Mouse (Mus musculus): ENCODE data around the gene Ciita. TPM values are rescaled to one million over a fixed set of nuclear protein-coding genes. Genes with fewer than 3 reads are reported as not detected.

Ciita gene
- polyA plus RNA-seq, 1 experiment from 2014 or later: 0.59 TPM

DNA sequence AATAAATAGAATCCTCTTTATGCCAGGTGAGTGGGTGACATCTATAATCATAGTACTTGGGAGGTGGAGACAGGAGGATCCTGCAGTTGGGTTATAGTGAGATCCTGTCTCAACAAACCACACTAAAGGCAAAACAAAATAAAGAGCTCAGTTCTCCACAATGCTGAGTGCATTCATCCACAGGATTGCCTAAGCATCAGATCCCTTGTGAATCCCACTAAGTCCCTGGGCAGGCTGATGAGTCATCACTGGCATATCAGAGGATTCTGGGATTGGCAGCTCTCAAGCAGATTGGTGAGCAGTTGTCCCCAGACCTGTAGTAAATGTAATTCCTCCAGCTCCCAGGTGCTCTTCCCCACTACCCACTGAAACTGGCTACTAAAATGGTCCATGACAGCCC is 36.1 kb upstream of the Ciita start:
- no peak for ATAC-seq (ENCODE audit: insufficient number of reproducible peaks, insufficient read depth, low FRiP score, low read depth)
- Histone ChIP-seq H3K27me3 (ENCODE audit: control insufficient read depth, insufficient read depth, low read length) (no peaks in the 10 kb centered on the region), H3K4me1 (ENCODE audit: control insufficient read depth in 2 of 2, insufficient read depth in 2 of 2, low read length in 2 of 2) (peaks cover 2 to 7% of the 10 kb centered on the region in 2 experiments; a peak in 1 of 4 replicates), H3K4me3 (ENCODE audit: control insufficient read depth in 1 of 2, insufficient read depth in 1 of 2, low read depth in 1 of 2, low read length in 2 of 2) (no peak overlapping the region), H3K27ac (replicated peaks in 1 of 2; ENCODE audit: control insufficient read depth in 1 of 2, insufficient read depth in 1 of 2, low read depth in 2 of 2, low read length in 2 of 2) (no peak overlapping the region), H3K4me2 (ENCODE audit: low read length) (no peak overlapping the region), H3K36me3 (ENCODE audit: control insufficient read depth, insufficient read depth, low read length) (no peaks in the 10 kb centered on the region), H3K9ac (ENCODE audit: low read length) (no peak overlapping the region), H3K9me3 (ENCODE audit: control insufficient read depth, low read length) (no peaks in the 10 kb centered on the region)

DNA sequence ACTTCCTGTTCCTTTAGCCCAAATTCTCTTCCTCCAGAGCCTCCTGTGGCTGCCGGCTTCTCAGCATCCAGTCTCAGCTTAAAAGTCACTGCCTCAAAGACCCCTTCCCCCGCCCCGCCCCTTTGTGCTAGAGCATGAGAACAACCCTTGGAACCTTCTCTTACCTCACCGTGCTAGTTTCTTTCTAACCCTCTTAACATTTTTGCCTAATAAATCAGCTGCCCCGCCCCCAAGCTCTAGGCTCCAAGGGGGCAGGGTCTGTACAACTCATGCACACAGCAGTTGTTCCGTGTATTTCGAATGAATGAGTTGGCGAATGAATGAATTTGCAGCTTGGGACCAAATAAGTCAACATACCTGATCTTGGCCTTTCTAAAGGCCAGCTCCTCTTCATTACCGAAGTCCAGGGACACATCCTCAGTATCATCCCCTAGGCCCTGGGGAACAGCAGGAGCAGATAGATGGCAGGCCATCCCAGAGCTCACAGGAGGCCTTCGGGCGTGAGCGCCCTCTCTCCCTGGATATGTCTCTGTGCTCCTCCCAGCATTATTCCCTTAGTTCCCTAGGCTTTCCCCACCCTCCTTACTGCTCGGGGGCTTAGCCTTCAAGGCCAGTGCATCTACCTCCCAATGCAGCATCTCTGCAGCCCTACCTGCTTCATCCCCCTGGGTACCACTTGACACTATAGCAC is 33.1 kb upstream of the Ciita start:
- no peak overlapping the region for H3K27ac ChIP-seq (replicated peaks in 1 of 2; ENCODE audit: control insufficient read depth in 1 of 2, insufficient read depth in 1 of 2, low read depth in 2 of 2, low read length in 2 of 2)
- H3K9ac ChIP-seq (ENCODE audit: low read length): peak overlapping the region; percentile 50; the same call in 1 of the 2 replicates
- peak overlapping the region; percentile 64 for H3K4me2 ChIP-seq (ENCODE audit: low read length)
- ATAC-seq (ENCODE audit: insufficient number of reproducible peaks, insufficient read depth, low FRiP score, low read depth): no peak
- WGBS: 35% methylated on average over 13 of the region's 13 CpGs
- H3K4me1 ChIP-seq (ENCODE audit: control insufficient read depth in 2 of 2, insufficient read depth in 2 of 2, low read length in 2 of 2): peaks cover 4 to 11% of the 10 kb centered on the region in 2 experiments; a peak in 3 of 4 replicates
- H3K36me3 ChIP-seq (ENCODE audit: control insufficient read depth, insufficient read depth, low read length): no peaks in the 10 kb centered on the region
- peak overlapping the region; percentile 33 to 49 for H3K4me3 ChIP-seq (ENCODE audit: control insufficient read depth in 1 of 2, insufficient read depth in 1 of 2, low read depth in 1 of 2, low read length in 2 of 2)
- no peaks in the 10 kb centered on the region for H3K9me3 ChIP-seq (ENCODE audit: control insufficient read depth, low read length)
- H3K27me3 ChIP-seq (ENCODE audit: control insufficient read depth, insufficient read depth, low read length): no peaks in the 10 kb centered on the region

- peak within 1 kb of the TSS; percentile 33 to 49 for H3K4me3 ChIP-seq (ENCODE audit: control insufficient read depth in 1 of 2, insufficient read depth in 1 of 2, low read depth in 1 of 2, low read length in 2 of 2)
- peaks cover 7 to 16% of the 10 kb centered on the region in 2 experiments for H3K4me1 ChIP-seq (ENCODE audit: control insufficient read depth in 2 of 2, insufficient read depth in 2 of 2, low read length in 2 of 2)
- H3K4me2 ChIP-seq (ENCODE audit: low read length): peak within 1 kb of the TSS; percentile 64
- 9% methylated on average over 12 of the region's 12 CpGs for WGBS
- H3K9ac ChIP-seq (ENCODE audit: low read length): peak within 1 kb of the TSS; percentile 50
- H3K27me3 ChIP-seq (ENCODE audit: control insufficient read depth, insufficient read depth, low read length): no peaks in the 10 kb centered on the region
- H3K27ac ChIP-seq (replicated peaks in 1 of 2; ENCODE audit: control insufficient read depth in 1 of 2, insufficient read depth in 1 of 2, low read depth in 2 of 2, low read length in 2 of 2): no peak within 1 kb of the TSS
- H3K9me3 ChIP-seq (ENCODE audit: control insufficient read depth, low read length): no peaks in the 10 kb centered on the region
- ATAC-seq (ENCODE audit: insufficient number of reproducible peaks, insufficient read depth, low FRiP score, low read depth): peak; percentile 76; the same call in 1 of the 2 replicates
- H3K36me3 ChIP-seq (ENCODE audit: control insufficient read depth, insufficient read depth, low read length): no peaks in the 10 kb centered on the region
These were observed 32.6 kb upstream of the Ciita start, which contains the start of gene Tvp23a for GRCm38 (mm10) chr16:10447264-10447594. TSS of gene Tvp23a (minus strand) at chr16:10447362.

GRCm38 (mm10) chr16:10447781-10448180 is 32.1 kb upstream of the Ciita start:
- Histone ChIP-seq H3K9ac (ENCODE audit: low read length) (peak overlapping the region; percentile 50; the same call in 1 of the 2 replicates), H3K36me3 (ENCODE audit: control insufficient read depth, insufficient read depth, low read length) (no peaks in the 10 kb centered on the region), H3K4me3 (ENCODE audit: control insufficient read depth in 1 of 2, insufficient read depth in 1 of 2, low read depth in 1 of 2, low read length in 2 of 2) (peak overlapping the region in 1 of 2 experiments; percentile 33; a peak in 2 of 4 replicates), H3K9me3 (ENCODE audit: control insufficient read depth, low read length) (no peaks in the 10 kb centered on the region), H3K27ac (replicated peaks in 1 of 2; ENCODE audit: control insufficient read depth in 1 of 2, insufficient read depth in 1 of 2, low read depth in 2 of 2, low read length in 2 of 2) (no peak overlapping the region), H3K4me2 (ENCODE audit: low read length) (peak overlapping the region; percentile 64), H3K4me1 (ENCODE audit: control insufficient read depth in 2 of 2, insufficient read depth in 2 of 2, low read length in 2 of 2) (peaks cover 12 to 21% of the 10 kb centered on the region in 2 experiments), H3K27me3 (ENCODE audit: control insufficient read depth, insufficient read depth, low read length) (no peaks in the 10 kb centered on the region)
- WGBS: 65% methylated on average over 2 of the region's 2 CpGs
- no peak for ATAC-seq (ENCODE audit: insufficient number of reproducible peaks, insufficient read depth, low FRiP score, low read depth)

DNA sequence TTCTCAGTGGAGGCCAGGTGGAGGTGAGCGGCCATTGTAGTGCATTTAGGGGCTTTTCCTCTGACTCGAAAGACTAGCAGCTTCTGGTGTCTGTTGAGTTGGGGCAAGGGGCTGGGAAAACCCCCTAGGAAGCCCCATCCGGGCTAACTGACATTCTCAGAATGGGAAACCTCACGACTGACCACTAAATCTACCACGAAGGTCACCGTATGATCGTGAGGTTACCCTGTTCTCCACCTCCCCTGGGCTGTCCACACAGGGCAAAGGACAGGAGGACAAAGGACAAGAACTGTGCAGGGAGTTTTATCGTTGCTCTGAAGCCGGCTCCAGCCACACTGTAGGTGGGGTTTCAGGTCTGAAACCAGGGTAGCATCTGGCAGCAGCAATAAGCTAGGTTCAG is 30.9 kb upstream of the Ciita start:
- 86% methylated on average over 9 of the region's 9 CpGs for WGBS
- no peak for ATAC-seq (ENCODE audit: insufficient number of reproducible peaks, insufficient read depth, low FRiP score, low read depth)
- no peak overlapping the region for H3K4me2 ChIP-seq (ENCODE audit: low read length)

GRCm38 (mm10) chr16:10451906-10452305 is 28.0 kb upstream of the Ciita start:
- Histone ChIP-seq H3K9me3 (ENCODE audit: control insufficient read depth, low read length) (no peaks in the 10 kb centered on the region), H3K9ac (ENCODE audit: low read length) (no peak overlapping the region), H3K27me3 (ENCODE audit: control insufficient read depth, insufficient read depth, low read length) (no peaks in the 10 kb centered on the region), H3K36me3 (ENCODE audit: control insufficient read depth, insufficient read depth, low read length) (no peaks in the 10 kb centered on the region), H3K4me2 (ENCODE audit: low read length) (no peak overlapping the region), H3K4me1 (ENCODE audit: control insufficient read depth in 2 of 2, insufficient read depth in 2 of 2, low read length in 2 of 2) (peaks cover 16 to 26% of the 10 kb centered on the region in 2 experiments), H3K4me3 (ENCODE audit: control insufficient read depth in 1 of 2, insufficient read depth in 1 of 2, low read depth in 1 of 2, low read length in 2 of 2) (no peak overlapping the region), H3K27ac (replicated peaks in 1 of 2; ENCODE audit: control insufficient read depth in 1 of 2, insufficient read depth in 1 of 2, low read depth in 2 of 2, low read length in 2 of 2) (peak overlapping the region; percentile 0 to 56; a peak in 3 of 4 replicates)
- 77% methylated on average over 2 of the region's 2 CpGs for WGBS
- no peak for ATAC-seq (ENCODE audit: insufficient number of reproducible peaks, insufficient read depth, low FRiP score, low read depth)

More for the DNA sequence above, 30.9 kb upstream of the Ciita start:
- Histone ChIP-seq H3K4me1 (ENCODE audit: control insufficient read depth in 2 of 2, insufficient read depth in 2 of 2, low read length in 2 of 2) (peaks cover 16 to 27% of the 10 kb centered on the region in 2 experiments), H3K9ac (ENCODE audit: low read length) (no peak overlapping the region), H3K27me3 (ENCODE audit: control insufficient read depth, insufficient read depth, low read length) (no peaks in the 10 kb centered on the region), H3K27ac (replicated peaks in 1 of 2; ENCODE audit: control insufficient read depth in 1 of 2, insufficient read depth in 1 of 2, low read depth in 2 of 2, low read length in 2 of 2) (no peak overlapping the region), H3K36me3 (ENCODE audit: control insufficient read depth, insufficient read depth, low read length) (no peaks in the 10 kb centered on the region), H3K9me3 (ENCODE audit: control insufficient read depth, low read length) (no peaks in the 10 kb centered on the region), H3K4me3 (ENCODE audit: control insufficient read depth in 1 of 2, insufficient read depth in 1 of 2, low read depth in 1 of 2, low read length in 2 of 2) (no peak overlapping the region)

DNA sequence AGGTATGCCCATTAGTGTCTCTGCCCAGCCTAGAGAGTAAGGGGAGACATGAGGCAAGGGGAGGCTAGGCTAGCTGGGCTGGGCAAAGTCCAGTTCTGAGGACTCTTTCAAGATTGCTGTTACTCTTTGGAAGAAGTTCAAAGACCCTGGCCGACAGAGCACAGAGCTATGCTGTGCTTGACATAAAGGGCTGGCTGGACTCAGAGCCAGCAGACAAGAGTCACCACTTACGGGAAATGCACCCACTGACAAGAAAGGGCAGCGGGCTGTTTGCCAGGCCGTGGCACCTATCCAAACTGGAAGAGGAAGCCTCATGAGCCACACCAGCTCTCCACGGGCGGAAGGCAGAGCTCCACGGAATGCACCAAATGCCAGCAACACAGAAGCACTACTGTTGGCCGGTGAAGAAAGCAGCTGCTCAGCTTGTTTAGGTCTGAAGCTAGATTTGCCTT is 27.4 kb upstream of the Ciita start:
- ATAC-seq (ENCODE audit: insufficient number of reproducible peaks, insufficient read depth, low FRiP score, low read depth): peak; percentile 81
- H3K27ac ChIP-seq (replicated peaks in 1 of 2; ENCODE audit: control insufficient read depth in 1 of 2, insufficient read depth in 1 of 2, low read depth in 2 of 2, low read length in 2 of 2): peak overlapping the region; percentile 2 to 56; a peak in 3 of 4 replicates
- 0 out of 2 replicates have a peak overlapping the region, but pooled peaks have one; percentile 11 for H3K9ac ChIP-seq (ENCODE audit: low read length)
- no peak overlapping the region for H3K4me3 ChIP-seq (ENCODE audit: control insufficient read depth in 1 of 2, insufficient read depth in 1 of 2, low read depth in 1 of 2, low read length in 2 of 2)
- H3K9me3 ChIP-seq (ENCODE audit: control insufficient read depth, low read length): no peaks in the 10 kb centered on the region
- WGBS: 22% methylated on average over 8 of the region's 8 CpGs
- H3K36me3 ChIP-seq (ENCODE audit: control insufficient read depth, insufficient read depth, low read length): no peaks in the 10 kb centered on the region
- peaks cover 16 to 22% of the 10 kb centered on the region in 2 experiments for H3K4me1 ChIP-seq (ENCODE audit: control insufficient read depth in 2 of 2, insufficient read depth in 2 of 2, low read length in 2 of 2)
- no peaks in the 10 kb centered on the region for H3K27me3 ChIP-seq (ENCODE audit: control insufficient read depth, insufficient read depth, low read length)
- H3K4me2 ChIP-seq (ENCODE audit: low read length): peak overlapping the region; percentile 27
